In the genomic region with DNA sequence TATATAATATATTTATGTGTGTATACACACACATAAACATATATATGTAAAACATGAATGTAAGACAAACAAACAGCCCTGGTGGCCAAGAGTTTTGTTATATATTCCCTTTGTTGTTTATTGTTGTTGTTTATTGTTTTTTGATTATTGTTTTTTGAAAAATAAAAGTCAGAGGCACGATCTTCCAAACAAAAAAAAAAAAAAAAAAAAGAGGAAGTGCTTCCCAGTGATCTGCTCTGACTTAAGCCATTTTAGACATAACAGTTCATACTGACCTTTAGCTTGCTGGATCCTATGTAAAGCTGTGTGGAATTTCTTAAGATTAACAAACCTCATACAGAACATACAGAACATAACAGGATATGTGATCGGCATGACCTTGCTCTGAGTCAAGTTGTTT, we compare ENCODE assay signal across 27 mouse cellular contexts. TPM values are rescaled to one million over a fixed set of nuclear protein-coding genes. Genes with fewer than 3 reads are reported as not detected.
"Had no signal": no experiment of that assay in that cellular context is flagged by ENCODE, and none has a peak within 500 bp of the region (broad histone marks: within the 10 kb centered on the region; RNA-seq: fewer than 3 reads in every experiment).

No protein-coding gene starts in this region.

- H3K9me3 ChIP-seq: embryonic facial prominence, embryonic 10.5 days; embryonic facial prominence, embryonic 12.5 days; embryonic facial prominence, embryonic 13.5 days; embryonic facial prominence, embryonic 15.5 days; forebrain, embryonic 10.5 days; forebrain, embryonic 12.5 days; forebrain, embryonic 13.5 days; forebrain, embryonic 15.5 days had no signal

- ATAC-seq: forebrain, embryonic 13.5 days; forebrain, embryonic 14.5 days; forebrain, embryonic 15.5 days; forebrain, embryonic 16.5 days; forebrain, postnatal 0 days had no signal

- H3K9ac ChIP-seq: embryonic facial prominence, embryonic 12.5 days; embryonic facial prominence, embryonic 13.5 days; embryonic facial prominence, embryonic 15.5 days; forebrain, embryonic 12.5 days; forebrain, embryonic 13.5 days; forebrain, embryonic 15.5 days; forebrain, postnatal 0 days had no signal

- H3K4me2 ChIP-seq: embryonic facial prominence, embryonic 12.5 days; embryonic facial prominence, embryonic 13.5 days; embryonic facial prominence, embryonic 15.5 days; forebrain, embryonic 12.5 days; forebrain, embryonic 13.5 days; forebrain, embryonic 15.5 days had no signal

- H3K36me3 ChIP-seq: embryonic facial prominence, embryonic 10.5 days; embryonic facial prominence, embryonic 12.5 days; embryonic facial prominence, embryonic 13.5 days; embryonic facial prominence, embryonic 15.5 days; forebrain, embryonic 10.5 days; forebrain, embryonic 12.5 days; forebrain, embryonic 15.5 days had no signal

- H3K27ac ChIP-seq: embryonic facial prominence, embryonic 10.5 days; embryonic facial prominence, embryonic 12.5 days; embryonic facial prominence, embryonic 13.5 days; embryonic facial prominence, embryonic 15.5 days; forebrain, embryonic 10.5 days; forebrain, embryonic 12.5 days; forebrain, embryonic 13.5 days; forebrain, embryonic 15.5 days; gastrocnemius, adult 2 months; heart, adult 2 months had no signal

- DNase-seq: cerebellum, adult 9-10 months; cerebellum, adult 9-11 months; cerebellum, postnatal 10 days; cerebellum, postnatal 14 days; cerebellum, postnatal 25 days; cerebellum, postnatal 36 days; embryo, embryonic 11 days; forebrain, postnatal 0 days; gastrocnemius, adult 2 months; gastrocnemius, postnatal 10 days; gastrocnemius, postnatal 14 days; gastrocnemius, postnatal 25 days; gastrocnemius, postnatal 36 days; heart, adult 11 months; heart, adult 18-20 months; heart, adult 2 months had no signal

- H3K27me3 ChIP-seq: embryonic facial prominence, embryonic 12.5 days; embryonic facial prominence, embryonic 15.5 days; forebrain, embryonic 12.5 days; forebrain, embryonic 13.5 days; forebrain, embryonic 15.5 days had no signal

- H3K4me1 ChIP-seq: embryonic facial prominence, embryonic 10.5 days; embryonic facial prominence, embryonic 12.5 days; embryonic facial prominence, embryonic 13.5 days; embryonic facial prominence, embryonic 15.5 days; forebrain, embryonic 10.5 days; forebrain, embryonic 12.5 days; forebrain, embryonic 13.5 days; forebrain, embryonic 15.5 days had no signal

- H3K4me3 ChIP-seq: embryonic facial prominence, embryonic 10.5 days; embryonic facial prominence, embryonic 12.5 days; embryonic facial prominence, embryonic 13.5 days; embryonic facial prominence, embryonic 15.5 days; erythroblast, embryonic 14.5 days; forebrain, embryonic 10.5 days; forebrain, embryonic 12.5 days; forebrain, embryonic 13.5 days; forebrain, embryonic 15.5 days; gastrocnemius, adult 2 months; heart, adult 2 months had no signal

RNA-seq across cellular contexts. Expression of gene Reep1, which starts 55.5 kb away (rescaled TPM):
- polyA plus RNA-seq: erythroblast, embryonic 14.5 days had no signal
